In genomic region chr9:17189552-17189951, GRCm38 (mm10) we compare ENCODE assay signal across 20 mouse cellular contexts.
DNase-seq lines count a peak whose midpoint lies in the region; ATAC-seq and TF ChIP-seq lines count a peak whose summit lies in the region.
"Had no signal": no experiment of that assay in that cellular context is flagged by ENCODE, and none has a peak within 500 bp of the region (broad histone marks: within the 10 kb centered on the region; RNA-seq: fewer than 3 reads in every experiment).

No protein-coding gene starts in this region.

- H3K27ac ChIP-seq in forebrain, postnatal 0 days (ENCODE audit: low read depth, low read length), result no peak overlapping the region
- no peak overlapping the region for H3K27ac ChIP-seq in forebrain, embryonic 15.5 days (replicated peaks)
- no peak overlapping the region for H3K27ac ChIP-seq in CH12.LX (ENCODE audit: insufficient read depth, low read depth)
- H3K27ac ChIP-seq: forebrain, embryonic 10.5 days; hindbrain, embryonic 15.5 days; midbrain, embryonic 13.5 days; neural tube, embryonic 13.5 days had no signal

- no peaks in the 10 kb centered on the region for H3K27me3 ChIP-seq in forebrain, postnatal 0 days (ENCODE audit: insufficient read depth, low read length)
- H3K27me3 ChIP-seq in forebrain, embryonic 15.5 days, result no peaks in the 10 kb centered on the region
- no peaks in the 10 kb centered on the region for H3K27me3 ChIP-seq in CH12.LX (replicated peaks)
- H3K27me3 ChIP-seq: hindbrain, embryonic 15.5 days; midbrain, embryonic 13.5 days; neural tube, embryonic 13.5 days had no signal

- no peak overlapping the region for H3K4me3 ChIP-seq in forebrain, postnatal 0 days (ENCODE audit: low read depth, low read length)
- no peak overlapping the region for H3K4me3 ChIP-seq in forebrain, embryonic 15.5 days
- no peak overlapping the region for H3K4me3 ChIP-seq in CH12.LX (replicated peaks in 1 of 3; ENCODE audit: low read depth in 2 of 3, low read length in 2 of 3, poor library complexity in 1 of 3)
- H3K4me3 ChIP-seq: forebrain, embryonic 10.5 days; hindbrain, embryonic 15.5 days; midbrain, embryonic 13.5 days; neural tube, embryonic 13.5 days had no signal

- no peaks in the 10 kb centered on the region for H3K4me1 ChIP-seq in forebrain, postnatal 0 days (ENCODE audit: insufficient read depth)
- no peaks in the 10 kb centered on the region for H3K4me1 ChIP-seq in forebrain, embryonic 15.5 days
- no peaks in the 10 kb centered on the region for H3K4me1 ChIP-seq in CH12.LX (ENCODE audit: control insufficient read depth in 1 of 2, insufficient read depth in 2 of 2)
- H3K4me1 ChIP-seq: forebrain, embryonic 10.5 days; hindbrain, embryonic 15.5 days; midbrain, embryonic 13.5 days; neural tube, embryonic 13.5 days had no signal

- no peak for DNase-seq in forebrain, postnatal 0 days
- DNase-seq in kidney, postnatal 14 days, result peak; percentile 2
- no peak for DNase-seq in kidney, postnatal 10 days
- DNase-seq in CH12.LX (ENCODE audit: extremely low read depth), result peak; percentile 17
- peak; percentile 5 for DNase-seq in ZHBTc4 (ENCODE audit: low read depth, low spot score)
- no peak for DNase-seq in left cerebral cortex, postnatal 14 days (ENCODE audit: low spot score in 2 of 2)
- DNase-seq: cerebellum, adult 11-12 months; heart, postnatal 36 days; kidney, adult 11 months; left cerebral cortex, postnatal 4 days; liver; lung, postnatal 10 days; right cerebral cortex, postnatal 14 days; spleen, adult 18-20 months; thymus, postnatal 36 days had no signal

- H3K79me2 ChIP-seq in CH12.LX (replicated peaks; ENCODE audit: control insufficient read depth, extremely low read depth, insufficient read depth, poor library complexity, severe bottlenecking), result no peaks in the 10 kb centered on the region

- no peaks in the 10 kb centered on the region for H3K9me3 ChIP-seq in forebrain, postnatal 0 days (ENCODE audit: low read length)
- H3K9me3 ChIP-seq in forebrain, embryonic 15.5 days, result no peaks in the 10 kb centered on the region
- H3K9me3 ChIP-seq in CH12.LX (replicated peaks; ENCODE audit: low read length), result no peaks in the 10 kb centered on the region
- H3K9me3 ChIP-seq: forebrain, embryonic 10.5 days; hindbrain, embryonic 15.5 days; midbrain, embryonic 13.5 days; neural tube, embryonic 13.5 days had no signal

- peak; percentile 16; the same call in 1 of the 2 replicates for TF ChIP-seq CTCF in forebrain, postnatal 0 days (IDR thresholded peaks at IDR 0.05; ENCODE audit: low read depth)
- TF ChIP-seq CTCF in CH12.LX (conservative IDR thresholded peaks at IDR 0.05 in 1 of 2, IDR thresholded peaks at IDR 0.05 in 1 of 2; ENCODE audit: low read depth in 2 of 2, low read length in 2 of 2), result no peak

- TF ChIP-seq EP300 in CH12.LX (IDR thresholded peaks at IDR 0.05; ENCODE audit: low read length), result no peak

- no peak for ATAC-seq in forebrain, postnatal 0 days
- ATAC-seq in forebrain, embryonic 15.5 days (replicated peaks), result no peak
- ATAC-seq: midbrain, embryonic 13.5 days had no signal

- dilution Hi-C loops in CH12.LX (cut with MboI; ENCODE audit: extremely low pct_ligation_motif_present, extremely low pct_unique_long_range_greater_than_20kb, low sequenced_read_pairs), result no loop called here

- TF ChIP-seq POLR2A in CH12.LX (IDR thresholded peaks at IDR 0.05; ENCODE audit: low read depth, low read length), result no peak

- intact Hi-C loops in left cerebral cortex, postnatal 14 days (cut with DNase I), result no loop called here

- no peak overlapping the region for H3K9ac ChIP-seq in forebrain, postnatal 0 days
- H3K9ac ChIP-seq in forebrain, embryonic 15.5 days (replicated peaks), result no peak overlapping the region
- no peak overlapping the region for H3K9ac ChIP-seq in CH12.LX (ENCODE audit: insufficient read depth, low read depth)
- H3K9ac ChIP-seq: hindbrain, embryonic 15.5 days; midbrain, embryonic 13.5 days; neural tube, embryonic 13.5 days had no signal

- no peaks in the 10 kb centered on the region for H3K36me3 ChIP-seq in forebrain, postnatal 0 days (ENCODE audit: insufficient read depth)
- H3K36me3 ChIP-seq in forebrain, embryonic 15.5 days, result no peaks in the 10 kb centered on the region
- H3K36me3 ChIP-seq in CH12.LX (replicated peaks in 1 of 2; ENCODE audit: control insufficient read depth in 1 of 2, insufficient read depth in 1 of 2, low read length in 1 of 2), result no peaks in the 10 kb centered on the region
- H3K36me3 ChIP-seq: forebrain, embryonic 10.5 days; hindbrain, embryonic 15.5 days; midbrain, embryonic 13.5 days; neural tube, embryonic 13.5 days had no signal

- in situ Hi-C loops in CH12.LX (cut with MboI; ENCODE audit: low pct_ligation_motif_present, low pct_unique_long_range_greater_than_20kb, low sequenced_read_pairs), result no loop called here

- H3K4me2 ChIP-seq in forebrain, postnatal 0 days (ENCODE audit: low read depth), result no peak overlapping the region
- no peak overlapping the region for H3K4me2 ChIP-seq in forebrain, embryonic 15.5 days (replicated peaks)
- H3K4me2 ChIP-seq in CH12.LX (ENCODE audit: insufficient read depth, low read depth, poor library complexity, severe bottlenecking), result no peak overlapping the region
- H3K4me2 ChIP-seq: hindbrain, embryonic 15.5 days; midbrain, embryonic 13.5 days; neural tube, embryonic 13.5 days had no signal

- TF ChIP-seq RAD21 in CH12.LX (IDR thresholded peaks at IDR 0.05; ENCODE audit: low read depth, low read length), result no peak; the same call in 1 of the 2 replicates

- 83% methylated on average over 2 of the region's 2 CpGs for WGBS in forebrain, postnatal 0 days
- 80% methylated on average over 2 of the region's 2 CpGs for WGBS in forebrain, embryonic 15.5 days

TF ChIP-seq in CH12.LX, 34 proteins besides CTCF, POLR2A, EP300 and RAD21:
- no peak for TF ChIP-seq CHD1 (IDR thresholded peaks at IDR 0.05; ENCODE audit: low read depth, low read length)
- TF ChIP-seq JUND (conservative IDR thresholded peaks at IDR 0.05; ENCODE audit: low read depth, low read length), result no peak
- no peak for TF ChIP-seq UBTF (IDR thresholded peaks at IDR 0.05; ENCODE audit: low read depth, low read length)
- no peak for TF ChIP-seq MAX (IDR thresholded peaks at IDR 0.05; ENCODE audit: low read length)
- no peak for TF ChIP-seq POLR2AphosphoS2 (IDR thresholded peaks at IDR 0.05; ENCODE audit: low read depth, low read length)
- TF ChIP-seq ZMIZ1 (IDR thresholded peaks at IDR 0.05; ENCODE audit: low read depth, low read length), result no peak
- TF ChIP-seq IRF4 (IDR thresholded peaks at IDR 0.05; ENCODE audit: low read depth, low read length), result no peak
- no peak for TF ChIP-seq SIN3A (IDR thresholded peaks at IDR 0.05; ENCODE audit: low read length)
- TF ChIP-seq JUN (IDR thresholded peaks at IDR 0.05; ENCODE audit: insufficient read depth, low read depth, low read length), result no peak
- no peak for TF ChIP-seq MAZ (IDR thresholded peaks at IDR 0.05; ENCODE audit: low read depth, low read length)
- TF ChIP-seq TCF12 (IDR thresholded peaks at IDR 0.05; ENCODE audit: low read depth, low read length), result no peak
- no peak for TF ChIP-seq MYC (IDR thresholded peaks at IDR 0.05; ENCODE audit: low read depth, low read length)
- no peak for TF ChIP-seq HCFC1 (IDR thresholded peaks at IDR 0.05; ENCODE audit: low read depth, low read length)
- no peak for TF ChIP-seq PAX5 (IDR thresholded peaks at IDR 0.05; ENCODE audit: low read length)
- TF ChIP-seq ZKSCAN1 (IDR thresholded peaks at IDR 0.05; ENCODE audit: borderline replicate concordance, low read depth, low read length), result no peak
- TF ChIP-seq MEF2A (IDR thresholded peaks at IDR 0.05; ENCODE audit: borderline replicate concordance, low read depth, low read length), result no peak
- no peak for TF ChIP-seq ELF1 (IDR thresholded peaks at IDR 0.05; ENCODE audit: low read depth, low read length)
- TF ChIP-seq NRF1 (IDR thresholded peaks at IDR 0.05; ENCODE audit: low read depth, low read length), result no peak
- TF ChIP-seq NELFE (IDR thresholded peaks at IDR 0.05; ENCODE audit: low read depth, low read length), result no peak
- TF ChIP-seq MAFK (IDR thresholded peaks at IDR 0.05; ENCODE audit: insufficient replicate concordance, low read length), result no peak
TF ChIP-seq in CH12.LX: peak in this region for 0.

Comparison
In these comparisons a context has a peak if more than half of its experiments do, and no peak if none do; other contexts are left out.
1. DNase-seq: peak in kidney, postnatal 14 days (single experiment), CH12.LX (single experiment) and ZHBTc4 (single experiment); none in forebrain, postnatal 0 days (single experiment), kidney, postnatal 10 days (single experiment) and left cerebral cortex, postnatal 14 days (0 of 2).